Mouse (Mus musculus) midbrain, embryonic 11.5 days (tissue): ENCODE measurements at regions not wholly inside any gene's neighbourhood (a gene's known extent, or its start where the extent isn't known, plus 50 kb on each side); places are given as distances from the start of the nearest gene placed in this dataset.

Source experiments
- ATAC-seq: fragments of 200-750 bp; cut with Nextera tagmentation; 2 replicates; pipeline ENCODE4 v1.8.0; 2017; ENCODE audit warnings: moderate TSS enrichment, moderate library complexity; ENCODE audit not compliant: low FRiP score
- DNase-seq: peaks from one replicate; pipeline ENCODE4 v3.0.0; 2015; ENCODE audit warnings: low spot score; ENCODE audit errors: missing footprints
- H3K27ac ChIP-seq: fragments of 300-500 bp; sonication (generic); 2 replicates; pipeline ENCODE4 v1.5.1; 2014; ENCODE audit warnings: low read depth, low read length
- H3K27me3 ChIP-seq: fragments of 300-500 bp; sonication (generic); 2 replicates; pipeline ENCODE4 v1.6.1; 2014; ENCODE audit warnings: mild to moderate bottlenecking, low read length, moderate library complexity, mixed read lengths; ENCODE audit not compliant: control insufficient read depth, insufficient read depth
- H3K36me3 ChIP-seq: fragments of 300-500 bp; sonication (generic); 2 replicates; pipeline ENCODE4 v1.6.1; 2014; ENCODE audit warnings: mild to moderate bottlenecking, low read length, moderate library complexity, mixed read lengths; ENCODE audit not compliant: control insufficient read depth, insufficient read depth
- H3K4me1 ChIP-seq: fragments of 300-500 bp; sonication (generic); 2 replicates; pipeline ENCODE4 v1.6.1; 2014; ENCODE audit warnings: low read length; ENCODE audit not compliant: control insufficient read depth, insufficient read depth
- H3K4me2 ChIP-seq: fragments of 300-500 bp; sonication (generic); 2 replicates; pipeline ENCODE4 v1.6.1; 2014; ENCODE audit warnings: mild to moderate bottlenecking, moderate library complexity
- H3K4me3 ChIP-seq: fragments of 300-500 bp; sonication (generic); 2 replicates; pipeline ENCODE4 v1.5.1; 2014; ENCODE audit warnings: low read depth, low read length
- H3K9ac ChIP-seq: fragments of 300-500 bp; sonication (generic); 2 replicates; pipeline ENCODE4 v1.6.1; 2014; ENCODE audit warnings: low read length
- H3K9me3 ChIP-seq: fragments of 300-500 bp; sonication (generic); 2 replicates; pipeline ENCODE4 v1.6.1; 2016; ENCODE audit warnings: low read length; ENCODE audit not compliant: control insufficient read depth
- WGBS: fragments of 180-500 bp; shearing (Covaris S2); extraction: QIAGEN DNeasy Blood & Tissue Kit; methylation state at CpG from one replicate; pipeline ENCODE4 v1.1.7; 2014; 5-methylcytosine and 5-hydroxymethylcytosine counted together

GRCm38 (mm10) chr6:32638843-32639242 lies 50.9 kb upstream of the Plxna4 start:
- H3K9me3 ChIP-seq = no peaks in the 10 kb centered on the region
- H3K4me1 ChIP-seq = no peaks in the 10 kb centered on the region
- H3K27me3 ChIP-seq = no peaks in the 10 kb centered on the region
- no peak overlapping the region for H3K27ac ChIP-seq
- H3K4me2 ChIP-seq = no peak overlapping the region
- H3K36me3 ChIP-seq = no peaks in the 10 kb centered on the region
- DNase-seq = no peak
- no peak overlapping the region for H3K4me3 ChIP-seq
- ATAC-seq = no peak
- no peak overlapping the region for H3K9ac ChIP-seq
- 91% methylated on average over 13 of the region's 13 CpGs for WGBS
